Mouse (Mus musculus): ENCODE results near the gene Flvcr2. TPM values are rescaled to one million over a fixed set of nuclear protein-coding genes. Genes with fewer than 3 reads are reported as not detected.

The Flvcr2 gene
- polyA plus RNA-seq, 1 experiment from 2014 or later, result 1.4 TPM

DNA sequence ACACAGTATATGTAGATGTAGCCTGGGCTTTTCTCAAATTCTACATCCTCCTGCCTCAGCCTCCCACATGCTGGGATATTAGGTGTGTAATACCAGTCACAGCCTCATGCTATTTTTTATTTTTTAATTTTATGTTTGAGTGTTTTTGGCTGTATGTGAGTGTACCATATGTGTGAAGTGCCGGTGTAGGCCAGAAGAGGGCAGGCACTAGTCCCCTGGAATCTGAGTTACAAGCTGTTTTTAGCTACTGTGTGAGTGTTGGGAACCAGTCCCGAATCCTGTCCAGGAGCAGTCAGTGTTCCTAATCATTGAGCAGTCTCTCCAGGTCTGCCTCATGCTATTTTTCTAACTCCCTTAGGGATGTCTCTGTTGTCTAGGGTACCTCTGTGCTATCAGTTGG, 91.4 kb downstream of the Flvcr2 start:
- Histone ChIP-seq H3K27ac (replicated peaks; ENCODE audit: low read depth, low read length) (no peak overlapping the region), H3K27me3 (ENCODE audit: control insufficient read depth, insufficient read depth, low read length) (no peaks in the 10 kb centered on the region), H3K4me3 (ENCODE audit: low read depth, low read length) (no peak overlapping the region), H3K36me3 (ENCODE audit: control insufficient read depth, insufficient read depth, low read length) (no peaks in the 10 kb centered on the region), H3K4me2 (ENCODE audit: low read depth, severe bottlenecking) (no peak overlapping the region), H3K9me3 (ENCODE audit: control insufficient read depth, low read length) (no peaks in the 10 kb centered on the region), H3K9ac (ENCODE audit: low read length) (no peak overlapping the region), H3K4me1 (ENCODE audit: control insufficient read depth, insufficient read depth, low read length) (no peaks in the 10 kb centered on the region)
- ATAC-seq (ENCODE audit: insufficient number of reproducible peaks, low FRiP score, low TSS enrichment, low read depth) (no peak), DNase-seq (ENCODE audit: low spot score) (no peak)
- 87% methylated on average over 2 of the region's 2 CpGs for WGBS

GRCm38 (mm10) chr12:85839371-85840000, 93.1 kb downstream of the Flvcr2 start:
- H3K4me1 ChIP-seq (ENCODE audit: control insufficient read depth, insufficient read depth, low read length), result no peaks in the 10 kb centered on the region
- no peak overlapping the region for H3K9ac ChIP-seq (ENCODE audit: low read length)
- no peak for ATAC-seq (ENCODE audit: insufficient number of reproducible peaks, low FRiP score, low TSS enrichment, low read depth)
- H3K36me3 ChIP-seq (ENCODE audit: control insufficient read depth, insufficient read depth, low read length), result no peaks in the 10 kb centered on the region
- H3K9me3 ChIP-seq (ENCODE audit: control insufficient read depth, low read length), result no peaks in the 10 kb centered on the region
- H3K27ac ChIP-seq (replicated peaks; ENCODE audit: low read depth, low read length), result no peak overlapping the region
- no peak overlapping the region for H3K4me2 ChIP-seq (ENCODE audit: low read depth, severe bottlenecking)
- H3K4me3 ChIP-seq (ENCODE audit: low read depth, low read length), result no peak overlapping the region
- no peaks in the 10 kb centered on the region for H3K27me3 ChIP-seq (ENCODE audit: control insufficient read depth, insufficient read depth, low read length)
- 93% methylated on average over 12 of the region's 12 CpGs for WGBS
- no peak for DNase-seq (ENCODE audit: low spot score)

- WGBS, result 82% methylated on average over 7 of the region's 7 CpGs
- ATAC-seq (ENCODE audit: insufficient number of reproducible peaks, low FRiP score, low TSS enrichment, low read depth), result no peak
- no peaks in the 10 kb centered on the region for H3K36me3 ChIP-seq (ENCODE audit: control insufficient read depth, insufficient read depth, low read length)
- no peak overlapping the region for H3K27ac ChIP-seq (replicated peaks; ENCODE audit: low read depth, low read length)
- no peaks in the 10 kb centered on the region for H3K4me1 ChIP-seq (ENCODE audit: control insufficient read depth, insufficient read depth, low read length)
- DNase-seq (ENCODE audit: low spot score), result peak; percentile 36
- no peak overlapping the region for H3K4me2 ChIP-seq (ENCODE audit: low read depth, severe bottlenecking)
- no peak overlapping the region for H3K9ac ChIP-seq (ENCODE audit: low read length)
- H3K27me3 ChIP-seq (ENCODE audit: control insufficient read depth, insufficient read depth, low read length), result no peaks in the 10 kb centered on the region
- H3K9me3 ChIP-seq (ENCODE audit: control insufficient read depth, low read length), result no peaks in the 10 kb centered on the region
- no peak overlapping the region for H3K4me3 ChIP-seq (ENCODE audit: low read depth, low read length)
These were observed 102.0 kb downstream of the Flvcr2 start for GRCm38 (mm10) chr12:85848164-85848958.

DNA sequence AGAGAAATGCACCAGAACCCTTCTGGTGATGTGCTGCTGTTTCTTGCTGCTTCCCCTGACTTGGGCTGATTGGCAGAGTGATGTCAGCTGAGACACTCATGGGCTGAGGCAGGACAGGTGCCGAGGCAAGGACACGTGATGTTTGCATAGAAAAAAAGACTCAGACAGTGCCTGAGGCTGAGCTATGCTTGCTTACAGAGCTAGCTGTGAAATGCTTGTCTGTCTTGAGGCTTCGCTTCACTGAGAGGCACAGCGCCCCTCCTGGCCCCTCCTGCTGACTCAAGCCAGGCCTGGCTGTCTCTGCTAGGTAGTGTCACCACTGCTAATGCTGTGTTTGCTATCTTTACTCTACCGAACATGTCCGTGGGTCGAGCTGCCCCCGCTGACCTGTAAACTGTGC, 104.3 kb downstream of the Flvcr2 start:
- Histone ChIP-seq H3K36me3 (ENCODE audit: control insufficient read depth, insufficient read depth, low read length) (no peaks in the 10 kb centered on the region), H3K27ac (replicated peaks; ENCODE audit: low read depth, low read length) (no peak overlapping the region), H3K4me2 (ENCODE audit: low read depth, severe bottlenecking) (no peak overlapping the region), H3K4me3 (ENCODE audit: low read depth, low read length) (no peak overlapping the region), H3K9me3 (ENCODE audit: control insufficient read depth, low read length) (no peaks in the 10 kb centered on the region), H3K9ac (ENCODE audit: low read length) (no peak overlapping the region), H3K27me3 (ENCODE audit: control insufficient read depth, insufficient read depth, low read length) (no peaks in the 10 kb centered on the region), H3K4me1 (ENCODE audit: control insufficient read depth, insufficient read depth, low read length) (no peaks in the 10 kb centered on the region)
- DNase-seq (ENCODE audit: low spot score), result no peak
- 91% methylated on average over 8 of the region's 8 CpGs for WGBS
- no peak for ATAC-seq (ENCODE audit: insufficient number of reproducible peaks, low FRiP score, low TSS enrichment, low read depth)

DNA sequence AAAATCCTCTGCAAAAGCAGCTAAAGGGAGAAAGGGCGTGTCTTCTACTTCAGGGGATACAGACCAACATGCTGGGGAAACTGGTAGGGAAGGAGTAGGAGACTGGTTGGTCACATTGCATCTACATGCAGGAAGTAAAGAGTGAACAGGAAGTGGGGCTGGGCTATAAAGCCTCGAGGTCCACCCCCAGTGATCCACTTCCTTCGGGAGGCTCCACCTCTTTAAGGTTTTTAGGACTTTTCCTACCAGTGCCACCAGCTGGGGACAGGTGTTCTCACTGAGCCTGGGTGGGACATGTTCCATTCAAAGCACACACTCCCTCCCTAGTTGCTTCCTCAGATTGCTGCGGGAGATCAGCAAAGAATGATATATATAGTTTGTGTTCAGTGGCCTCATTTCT, 107.5 kb downstream of the Flvcr2 start:
- WGBS, result 82% methylated on average over 4 of the region's 4 CpGs
- no peak overlapping the region for H3K4me2 ChIP-seq (ENCODE audit: low read depth, severe bottlenecking)
- no peak overlapping the region for H3K4me3 ChIP-seq (ENCODE audit: low read depth, low read length)
- H3K4me1 ChIP-seq (ENCODE audit: control insufficient read depth, insufficient read depth, low read length), result no peaks in the 10 kb centered on the region
- H3K9ac ChIP-seq (ENCODE audit: low read length), result no peak overlapping the region
- H3K9me3 ChIP-seq (ENCODE audit: control insufficient read depth, low read length), result no peaks in the 10 kb centered on the region
- DNase-seq (ENCODE audit: low spot score) (no peak), ATAC-seq (ENCODE audit: insufficient number of reproducible peaks, low FRiP score, low TSS enrichment, low read depth) (no peak)
- no peak overlapping the region for H3K27ac ChIP-seq (replicated peaks; ENCODE audit: low read depth, low read length)
- no peaks in the 10 kb centered on the region for H3K27me3 ChIP-seq (ENCODE audit: control insufficient read depth, insufficient read depth, low read length)
- H3K36me3 ChIP-seq (ENCODE audit: control insufficient read depth, insufficient read depth, low read length), result no peaks in the 10 kb centered on the region

DNA sequence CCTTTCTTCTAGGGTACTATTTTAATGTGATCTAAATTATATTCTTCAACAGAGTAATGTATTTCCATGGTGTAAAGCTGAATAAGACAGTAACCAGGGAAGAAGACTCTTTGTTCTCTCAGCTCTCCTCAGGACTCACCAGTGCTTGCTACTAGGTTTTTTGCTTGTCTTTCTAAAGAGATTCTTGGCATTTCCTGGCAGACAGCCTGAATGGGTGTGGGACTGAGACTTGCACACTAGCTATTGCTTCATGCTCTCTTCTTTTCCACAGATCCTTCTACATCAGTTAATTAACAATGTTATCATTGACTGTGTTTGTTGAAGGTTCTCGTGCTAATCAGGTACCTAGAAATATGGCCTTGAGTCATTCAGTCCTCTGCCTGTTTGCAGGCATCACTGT, 107.9 kb downstream of the Flvcr2 start:
- no peak overlapping the region for H3K4me3 ChIP-seq (ENCODE audit: low read depth, low read length)
- no peak overlapping the region for H3K27ac ChIP-seq (replicated peaks; ENCODE audit: low read depth, low read length)
- no peaks in the 10 kb centered on the region for H3K9me3 ChIP-seq (ENCODE audit: control insufficient read depth, low read length)
- H3K27me3 ChIP-seq (ENCODE audit: control insufficient read depth, insufficient read depth, low read length), result no peaks in the 10 kb centered on the region
- 85% methylated on average over 1 of the region's 1 CpGs for WGBS
- H3K4me1 ChIP-seq (ENCODE audit: control insufficient read depth, insufficient read depth, low read length), result no peaks in the 10 kb centered on the region
- H3K4me2 ChIP-seq (ENCODE audit: low read depth, severe bottlenecking), result no peak overlapping the region
- DNase-seq (ENCODE audit: low spot score) (no peak), ATAC-seq (ENCODE audit: insufficient number of reproducible peaks, low FRiP score, low TSS enrichment, low read depth) (no peak)
- no peaks in the 10 kb centered on the region for H3K36me3 ChIP-seq (ENCODE audit: control insufficient read depth, insufficient read depth, low read length)
- no peak overlapping the region for H3K9ac ChIP-seq (ENCODE audit: low read length)

DNA sequence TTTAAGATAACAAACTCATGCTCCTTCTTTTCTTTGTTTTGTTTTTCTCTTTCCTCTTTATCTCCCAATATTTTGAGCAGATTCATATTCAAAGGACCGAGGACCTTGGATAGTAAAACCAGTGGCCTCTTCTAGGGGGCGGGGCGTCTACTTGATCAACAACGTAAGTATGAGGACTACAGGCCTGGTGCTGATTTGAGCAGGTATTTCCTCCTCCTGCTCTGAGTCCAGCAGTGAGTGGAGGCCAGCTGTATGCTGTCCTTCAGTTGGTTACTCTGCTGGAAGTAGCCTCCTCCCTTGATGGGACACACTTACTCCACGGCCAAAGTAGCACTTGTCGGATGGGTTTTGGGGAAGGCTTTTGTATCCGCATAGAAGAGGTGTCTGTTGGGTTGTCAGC, 111.0 kb downstream of the Flvcr2 start:
- Histone ChIP-seq H3K36me3 (ENCODE audit: control insufficient read depth, insufficient read depth, low read length) (no peaks in the 10 kb centered on the region), H3K9ac (ENCODE audit: low read length) (no peak overlapping the region), H3K27me3 (ENCODE audit: control insufficient read depth, insufficient read depth, low read length) (no peaks in the 10 kb centered on the region), H3K4me1 (ENCODE audit: control insufficient read depth, insufficient read depth, low read length) (no peaks in the 10 kb centered on the region), H3K4me3 (ENCODE audit: low read depth, low read length) (no peak overlapping the region), H3K27ac (replicated peaks; ENCODE audit: low read depth, low read length) (no peak overlapping the region), H3K9me3 (ENCODE audit: control insufficient read depth, low read length) (no peaks in the 10 kb centered on the region), H3K4me2 (ENCODE audit: low read depth, severe bottlenecking) (no peak overlapping the region)
- no peak for DNase-seq (ENCODE audit: low spot score)
- no peak for ATAC-seq (ENCODE audit: insufficient number of reproducible peaks, low FRiP score, low TSS enrichment, low read depth)
- 94% methylated on average over 7 of the region's 7 CpGs for WGBS

DNA sequence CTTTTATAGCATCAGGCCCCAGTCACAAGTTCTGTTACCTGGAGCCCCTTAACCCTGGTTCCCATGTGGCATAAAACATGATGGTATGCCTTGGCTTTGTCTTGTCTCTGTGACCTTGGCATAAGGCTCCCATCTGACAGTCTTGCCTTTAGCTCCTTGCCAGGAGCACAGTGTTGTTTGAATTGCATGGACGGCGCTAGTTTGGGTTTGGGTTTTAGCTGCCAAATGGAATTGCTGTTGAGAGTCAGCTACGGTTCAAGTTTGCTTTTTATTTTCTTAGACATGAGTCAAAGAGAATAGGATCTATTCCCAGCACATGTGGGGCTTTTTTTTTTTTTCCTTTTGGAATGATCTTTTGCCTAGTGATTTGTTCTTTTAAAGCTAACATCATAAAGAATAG, 112.8 kb downstream of the Flvcr2 start:
- H3K36me3 ChIP-seq (ENCODE audit: control insufficient read depth, insufficient read depth, low read length), result no peaks in the 10 kb centered on the region
- H3K27me3 ChIP-seq (ENCODE audit: control insufficient read depth, insufficient read depth, low read length), result no peaks in the 10 kb centered on the region
- 83% methylated on average over 3 of the region's 3 CpGs for WGBS
- no peak overlapping the region for H3K9ac ChIP-seq (ENCODE audit: low read length)
- no peak overlapping the region for H3K4me2 ChIP-seq (ENCODE audit: low read depth, severe bottlenecking)
- no peak overlapping the region for H3K4me3 ChIP-seq (ENCODE audit: low read depth, low read length)
- H3K9me3 ChIP-seq (ENCODE audit: control insufficient read depth, low read length), result no peaks in the 10 kb centered on the region
- ATAC-seq (ENCODE audit: insufficient number of reproducible peaks, low FRiP score, low TSS enrichment, low read depth) (no peak), DNase-seq (ENCODE audit: low spot score) (no peak)
- H3K4me1 ChIP-seq (ENCODE audit: control insufficient read depth, insufficient read depth, low read length), result no peaks in the 10 kb centered on the region
- no peak overlapping the region for H3K27ac ChIP-seq (replicated peaks; ENCODE audit: low read depth, low read length)
